Mouse (Mus musculus): ENCODE results near the gene Plekhh2. TPM values are rescaled to one million over a fixed set of nuclear protein-coding genes. Genes with fewer than 3 reads are reported as not detected.

The Plekhh2 gene
- polyA plus RNA-seq, 1 experiment from 2014 or later = 1.7 TPM

DNA sequence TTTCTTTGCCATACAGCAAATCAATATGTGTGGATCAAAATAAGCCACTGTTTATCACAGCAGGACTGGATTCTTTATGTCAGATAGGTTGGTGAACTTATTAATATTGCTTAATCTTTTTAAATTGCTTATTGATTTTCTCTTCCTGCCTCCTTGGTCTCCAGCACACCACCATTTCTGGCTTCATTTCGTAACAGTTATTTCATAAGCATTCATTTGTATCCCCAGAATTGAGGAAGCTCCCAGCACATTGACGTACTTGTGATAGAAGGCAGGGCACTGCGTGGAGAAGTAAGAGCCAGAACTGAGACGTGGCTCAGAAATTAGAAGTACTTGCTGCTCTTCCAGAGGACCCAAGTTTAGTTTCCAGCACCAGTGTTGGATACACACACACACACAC, 135.9 kb downstream of the Plekhh2 start:
- H3K9me3 ChIP-seq (ENCODE audit: control insufficient read depth, low read length) = no peaks in the 10 kb centered on the region
- H3K4me1 ChIP-seq (replicated peaks; ENCODE audit: control insufficient read depth, insufficient read depth, low read length) = 0 out of 2 replicates have a peak, but pooled peaks cover 2% of the 10 kb centered on the region
- no peak for ATAC-seq
- H3K4me3 ChIP-seq (replicated peaks; ENCODE audit: low read length) = no peak overlapping the region
- H3K9ac ChIP-seq (replicated peaks; ENCODE audit: low read depth, low read length) = no peak overlapping the region
- no peaks in the 10 kb centered on the region for H3K27me3 ChIP-seq (replicated peaks; ENCODE audit: control insufficient read depth, insufficient read depth, low read length)
- H3K4me2 ChIP-seq (ENCODE audit: low read length) = no peak overlapping the region
- WGBS = 85% methylated on average over 4 of the region's 4 CpGs
- no peaks in the 10 kb centered on the region for H3K36me3 ChIP-seq (ENCODE audit: control insufficient read depth, insufficient read depth)
- H3K27ac ChIP-seq (ENCODE audit: low read length) = no peak overlapping the region

DNA sequence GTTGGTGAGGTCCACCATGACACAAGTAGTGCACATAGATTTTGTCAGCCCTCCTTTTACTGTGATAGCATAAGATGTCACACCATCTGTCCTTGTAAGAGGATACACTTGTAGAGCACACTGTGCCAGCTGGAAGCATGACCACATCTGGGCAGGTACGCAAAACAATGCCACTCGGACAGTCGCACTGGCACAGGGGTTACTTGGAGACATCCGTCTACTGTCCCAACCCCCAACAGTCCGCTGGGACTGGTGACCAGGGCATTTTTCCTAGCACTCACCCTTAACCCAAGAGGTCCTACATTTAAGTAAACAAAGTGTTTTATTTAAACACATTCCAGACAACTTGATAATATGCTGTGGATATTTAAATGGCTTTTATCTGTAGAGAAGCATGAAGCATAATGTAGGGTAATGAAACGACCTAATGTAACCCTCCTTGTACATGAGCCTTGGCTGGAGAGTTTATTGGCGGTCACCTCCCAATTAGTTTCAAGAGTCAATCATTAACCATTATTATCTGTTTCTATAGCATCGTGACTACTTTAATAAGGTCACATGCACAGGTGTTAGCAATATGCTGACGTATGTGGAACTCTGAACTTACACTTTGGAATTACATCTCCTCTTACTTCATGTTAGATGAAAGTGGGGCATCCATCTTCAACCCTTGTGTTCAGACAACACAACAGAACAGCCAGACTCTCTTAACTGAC, 138.8 kb downstream of the Plekhh2 start:
- WGBS = 93% methylated on average over 9 of the region's 9 CpGs
- H3K9ac ChIP-seq (replicated peaks; ENCODE audit: low read depth, low read length) = no peak overlapping the region
- H3K36me3 ChIP-seq (ENCODE audit: control insufficient read depth, insufficient read depth) = no peaks in the 10 kb centered on the region
- no peaks in the 10 kb centered on the region for H3K27me3 ChIP-seq (replicated peaks; ENCODE audit: control insufficient read depth, insufficient read depth, low read length)
- H3K4me1 ChIP-seq (replicated peaks; ENCODE audit: control insufficient read depth, insufficient read depth, low read length) = 0 out of 2 replicates have a peak, but pooled peaks cover 2% of the 10 kb centered on the region
- H3K4me3 ChIP-seq (replicated peaks; ENCODE audit: low read length) = no peak overlapping the region
- no peaks in the 10 kb centered on the region for H3K9me3 ChIP-seq (ENCODE audit: control insufficient read depth, low read length)
- no peak overlapping the region for H3K4me2 ChIP-seq (ENCODE audit: low read length)
- no peak overlapping the region for H3K27ac ChIP-seq (ENCODE audit: low read length)
- no peak for ATAC-seq

DNA sequence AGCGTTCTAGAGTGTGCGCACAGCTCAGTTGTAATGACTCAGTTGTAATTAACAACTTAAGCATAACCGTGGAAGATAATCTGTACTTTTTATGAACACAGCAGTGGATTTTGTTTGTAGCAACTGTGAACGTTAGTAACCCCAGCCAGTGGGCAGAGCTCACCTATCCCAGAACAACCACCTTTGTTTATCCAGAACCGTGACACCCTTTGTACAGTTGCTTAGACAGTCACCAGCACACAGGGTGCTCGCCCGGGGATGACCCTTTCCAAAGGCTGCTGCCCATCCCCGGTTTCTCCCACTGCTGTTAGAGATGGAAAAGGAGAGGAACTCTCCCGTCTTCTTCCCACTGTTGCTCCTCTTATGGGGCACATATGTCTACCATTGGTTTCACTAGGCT, 141.8 kb downstream of the Plekhh2 start:
- H3K4me3 ChIP-seq (replicated peaks; ENCODE audit: low read length) = no peak overlapping the region
- no peak for ATAC-seq
- no peak overlapping the region for H3K27ac ChIP-seq (ENCODE audit: low read length)
- H3K4me2 ChIP-seq (ENCODE audit: low read length) = no peak overlapping the region
- WGBS = 92% methylated on average over 9 of the region's 9 CpGs
- H3K9me3 ChIP-seq (ENCODE audit: control insufficient read depth, low read length) = no peaks in the 10 kb centered on the region
- no peak overlapping the region for H3K9ac ChIP-seq (replicated peaks; ENCODE audit: low read depth, low read length)
- no peaks in the 10 kb centered on the region; the same call in 1 of the 2 replicates for H3K4me1 ChIP-seq (replicated peaks; ENCODE audit: control insufficient read depth, insufficient read depth, low read length)
- H3K36me3 ChIP-seq (ENCODE audit: control insufficient read depth, insufficient read depth) = no peaks in the 10 kb centered on the region
- H3K27me3 ChIP-seq (replicated peaks; ENCODE audit: control insufficient read depth, insufficient read depth, low read length) = no peaks in the 10 kb centered on the region

DNA sequence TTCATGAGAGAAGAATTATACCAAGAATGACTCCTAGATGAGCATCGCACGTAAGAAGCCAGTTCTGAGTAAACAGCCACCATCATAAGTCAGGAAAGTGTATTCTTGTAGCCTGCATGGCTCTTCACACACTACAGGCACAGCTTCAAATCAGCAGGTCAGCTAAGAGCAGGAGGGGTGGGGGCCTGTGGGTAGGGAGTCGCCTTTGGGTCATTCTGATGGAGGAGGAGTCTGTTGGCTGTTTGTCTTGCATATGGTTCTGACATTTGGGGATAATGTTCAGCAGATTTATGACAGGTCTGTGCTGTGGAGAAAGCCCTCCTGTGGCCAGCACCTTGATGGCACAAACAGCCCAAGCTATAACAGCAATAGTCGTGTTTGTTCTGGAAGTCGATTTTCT, 144.5 kb downstream of the Plekhh2 start:
- H3K27me3 ChIP-seq (replicated peaks; ENCODE audit: control insufficient read depth, insufficient read depth, low read length) = no peaks in the 10 kb centered on the region
- no peak overlapping the region for H3K4me2 ChIP-seq (ENCODE audit: low read length)
- no peaks in the 10 kb centered on the region for H3K36me3 ChIP-seq (ENCODE audit: control insufficient read depth, insufficient read depth)
- no peak overlapping the region for H3K9ac ChIP-seq (replicated peaks; ENCODE audit: low read depth, low read length)
- no peaks in the 10 kb centered on the region for H3K9me3 ChIP-seq (ENCODE audit: control insufficient read depth, low read length)
- H3K27ac ChIP-seq (ENCODE audit: low read length) = 0 out of 2 replicates have a peak overlapping the region, but pooled peaks have one; percentile 5
- ATAC-seq = 0 out of 2 replicates have a peak, but pooled peaks have one; percentile 8
- H3K4me3 ChIP-seq (replicated peaks; ENCODE audit: low read length) = no peak overlapping the region
- no peaks in the 10 kb centered on the region; the same call in 1 of the 2 replicates for H3K4me1 ChIP-seq (replicated peaks; ENCODE audit: control insufficient read depth, insufficient read depth, low read length)
- WGBS = 80% methylated on average over 5 of the region's 5 CpGs

DNA sequence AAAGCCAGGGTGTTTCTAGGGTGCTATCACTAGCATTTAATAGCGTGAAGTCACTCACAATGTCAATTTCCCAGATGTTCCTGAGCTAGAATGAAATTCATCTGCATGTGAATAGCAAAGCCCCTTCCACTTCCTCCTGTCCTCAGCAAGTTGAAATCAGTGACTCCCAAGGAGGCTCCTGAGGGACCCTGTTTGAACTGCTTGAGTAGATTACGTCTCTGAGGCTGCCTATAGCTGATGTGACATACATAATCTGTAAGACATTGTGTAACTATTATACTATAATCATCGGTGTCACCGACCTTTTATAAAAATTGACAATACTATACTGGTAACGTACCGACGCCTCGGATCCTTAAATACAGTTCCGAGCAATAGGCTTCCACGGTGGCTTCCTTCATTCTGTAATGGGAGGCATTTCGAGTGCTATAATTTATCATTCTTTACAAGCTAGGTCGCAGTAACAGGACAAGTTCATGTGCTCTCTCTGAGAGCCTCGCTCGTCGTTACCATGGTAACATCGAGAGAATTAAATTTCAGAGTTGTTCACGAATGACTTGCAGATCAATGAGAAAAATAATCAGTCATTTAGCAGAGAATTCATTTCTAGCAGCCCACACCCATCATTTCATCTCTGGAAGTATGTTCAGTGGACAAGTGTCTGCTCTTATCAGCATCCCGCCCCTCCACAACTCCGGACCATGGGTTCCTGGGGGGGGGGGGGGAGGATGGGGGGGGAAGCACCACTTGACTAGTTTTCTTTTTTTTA, 145.1 kb downstream of the Plekhh2 start:
- H3K4me3 ChIP-seq (replicated peaks; ENCODE audit: low read length) = no peak overlapping the region
- peak; percentile 58; the same call in 1 of the 2 replicates for ATAC-seq
- H3K4me2 ChIP-seq (ENCODE audit: low read length) = no peak overlapping the region
- no peaks in the 10 kb centered on the region for H3K9me3 ChIP-seq (ENCODE audit: control insufficient read depth, low read length)
- no peaks in the 10 kb centered on the region; the same call in 1 of the 2 replicates for H3K4me1 ChIP-seq (replicated peaks; ENCODE audit: control insufficient read depth, insufficient read depth, low read length)
- no peak overlapping the region for H3K9ac ChIP-seq (replicated peaks; ENCODE audit: low read depth, low read length)
- H3K27me3 ChIP-seq (replicated peaks; ENCODE audit: control insufficient read depth, insufficient read depth, low read length) = no peaks in the 10 kb centered on the region
- no peaks in the 10 kb centered on the region for H3K36me3 ChIP-seq (ENCODE audit: control insufficient read depth, insufficient read depth)
- WGBS = 68% methylated on average over 19 of the region's 19 CpGs
- H3K27ac ChIP-seq (ENCODE audit: low read length) = peak overlapping the region; percentile 5; the same call in 1 of the 2 replicates

DNA sequence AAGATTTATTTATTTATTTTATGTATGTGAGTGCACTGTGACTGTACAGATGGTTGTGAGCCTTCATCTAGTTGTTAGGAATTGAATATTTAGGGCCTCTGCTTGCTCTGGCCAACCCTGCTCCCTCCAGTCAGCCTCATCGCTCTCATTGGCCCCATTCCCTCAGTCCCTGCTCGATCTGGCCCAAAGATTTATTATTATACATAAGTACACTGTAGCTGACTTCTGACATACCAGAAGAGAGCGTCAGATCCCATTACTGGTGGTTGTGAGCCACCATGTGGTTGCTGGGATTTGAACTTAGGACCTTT, 145.7 kb downstream of the Plekhh2 start:
- Histone ChIP-seq H3K9ac (replicated peaks; ENCODE audit: low read depth, low read length) (no peak overlapping the region), H3K4me1 (replicated peaks; ENCODE audit: control insufficient read depth, insufficient read depth, low read length) (no peaks in the 10 kb centered on the region; the same call in 1 of the 2 replicates), H3K9me3 (ENCODE audit: control insufficient read depth, low read length) (no peaks in the 10 kb centered on the region), H3K4me3 (replicated peaks; ENCODE audit: low read length) (no peak overlapping the region), H3K36me3 (ENCODE audit: control insufficient read depth, insufficient read depth) (no peaks in the 10 kb centered on the region), H3K27me3 (replicated peaks; ENCODE audit: control insufficient read depth, insufficient read depth, low read length) (no peaks in the 10 kb centered on the region), H3K27ac (ENCODE audit: low read length) (no peak overlapping the region), H3K4me2 (ENCODE audit: low read length) (no peak overlapping the region)
- WGBS = 82% methylated on average over 3 of the region's 3 CpGs
- ATAC-seq = no peak

DNA sequence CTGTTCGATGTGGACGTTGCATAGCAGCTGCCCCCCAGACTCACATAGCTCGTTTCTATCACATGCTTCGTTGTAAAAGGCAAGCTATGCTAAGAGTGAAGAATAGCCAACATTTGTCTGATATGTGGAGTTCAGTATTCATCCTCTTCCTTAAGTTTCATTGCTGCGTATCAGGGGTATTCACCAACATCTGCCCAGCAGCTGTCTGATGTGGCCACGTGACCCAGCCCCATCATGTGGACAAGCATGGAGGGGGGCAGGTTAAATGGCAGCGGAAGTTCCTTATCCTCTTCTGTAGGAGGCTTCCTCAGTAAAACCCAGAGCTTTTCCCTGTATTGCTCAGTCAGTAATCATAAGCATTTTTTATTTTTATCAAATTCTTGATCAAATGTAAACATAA, 146.1 kb downstream of the Plekhh2 start:
- Histone ChIP-seq H3K9ac (replicated peaks; ENCODE audit: low read depth, low read length) (no peak overlapping the region), H3K27ac (ENCODE audit: low read length) (no peak overlapping the region), H3K4me2 (ENCODE audit: low read length) (no peak overlapping the region), H3K4me1 (replicated peaks; ENCODE audit: control insufficient read depth, insufficient read depth, low read length) (no peaks in the 10 kb centered on the region; the same call in 1 of the 2 replicates), H3K4me3 (replicated peaks; ENCODE audit: low read length) (no peak overlapping the region), H3K36me3 (ENCODE audit: control insufficient read depth, insufficient read depth) (no peaks in the 10 kb centered on the region), H3K9me3 (ENCODE audit: control insufficient read depth, low read length) (no peaks in the 10 kb centered on the region), H3K27me3 (replicated peaks; ENCODE audit: control insufficient read depth, insufficient read depth, low read length) (no peaks in the 10 kb centered on the region)
- 85% methylated on average over 7 of the region's 7 CpGs for WGBS
- ATAC-seq = no peak

DNA sequence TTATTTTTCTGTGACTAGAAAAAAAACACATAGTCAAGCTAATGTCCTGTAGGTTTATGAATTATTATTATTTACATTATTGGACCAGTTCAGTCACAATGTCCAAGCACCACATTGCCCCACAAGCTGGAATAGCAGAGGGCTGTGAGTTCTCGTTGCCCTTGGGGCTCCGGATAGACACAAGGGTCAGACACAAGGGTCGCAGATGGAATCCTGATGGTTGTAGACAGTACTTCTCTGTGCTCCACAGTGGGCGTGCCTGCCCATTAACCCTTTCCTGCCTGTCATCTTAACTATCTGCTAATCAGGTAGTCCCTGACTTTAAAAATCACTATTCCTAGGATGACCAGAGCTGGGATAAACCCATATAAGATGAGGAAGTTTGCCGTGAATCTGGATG, 146.5 kb downstream of the Plekhh2 start:
- H3K9me3 ChIP-seq (ENCODE audit: control insufficient read depth, low read length) = no peaks in the 10 kb centered on the region
- no peaks in the 10 kb centered on the region for H3K36me3 ChIP-seq (ENCODE audit: control insufficient read depth, insufficient read depth)
- H3K4me3 ChIP-seq (replicated peaks; ENCODE audit: low read length) = no peak overlapping the region
- WGBS = 57% methylated on average over 5 of the region's 5 CpGs
- no peak overlapping the region for H3K9ac ChIP-seq (replicated peaks; ENCODE audit: low read depth, low read length)
- H3K4me2 ChIP-seq (ENCODE audit: low read length) = no peak overlapping the region
- H3K27me3 ChIP-seq (replicated peaks; ENCODE audit: control insufficient read depth, insufficient read depth, low read length) = no peaks in the 10 kb centered on the region
- ATAC-seq = no peak
- H3K4me1 ChIP-seq (replicated peaks; ENCODE audit: control insufficient read depth, insufficient read depth, low read length) = no peaks in the 10 kb centered on the region; the same call in 1 of the 2 replicates
- no peak overlapping the region for H3K27ac ChIP-seq (ENCODE audit: low read length)

DNA sequence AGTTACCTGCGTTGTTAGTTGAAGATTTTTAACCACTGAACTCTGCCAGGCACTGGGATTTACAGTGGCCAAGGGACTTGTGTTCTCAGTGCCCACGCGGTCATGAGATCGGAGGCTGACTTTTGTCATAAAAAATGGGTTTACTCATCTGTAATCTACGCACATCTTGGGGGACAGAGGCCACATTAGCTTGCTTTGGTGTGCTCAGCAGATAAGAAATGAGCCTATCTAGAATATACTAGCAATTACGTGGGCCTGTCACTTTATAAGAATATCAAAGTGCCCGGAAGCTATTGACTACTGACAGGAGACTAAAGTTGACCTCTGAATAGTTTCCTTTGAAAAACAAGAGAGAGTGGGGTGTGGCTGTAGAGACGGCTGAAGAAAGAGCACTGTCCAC, 147.3 kb downstream of the Plekhh2 start:
- WGBS = 79% methylated on average over 8 of the region's 8 CpGs

More for the DNA sequence above, 147.3 kb downstream of the Plekhh2 start:
- H3K27ac ChIP-seq (ENCODE audit: low read length) = no peak overlapping the region
- H3K4me3 ChIP-seq (replicated peaks; ENCODE audit: low read length) = no peak overlapping the region
- no peak for ATAC-seq
- H3K9me3 ChIP-seq (ENCODE audit: control insufficient read depth, low read length) = no peaks in the 10 kb centered on the region
- H3K4me1 ChIP-seq (replicated peaks; ENCODE audit: control insufficient read depth, insufficient read depth, low read length) = no peaks in the 10 kb centered on the region; the same call in 1 of the 2 replicates
- H3K36me3 ChIP-seq (ENCODE audit: control insufficient read depth, insufficient read depth) = no peaks in the 10 kb centered on the region
- no peak overlapping the region for H3K4me2 ChIP-seq (ENCODE audit: low read length)
- no peaks in the 10 kb centered on the region for H3K27me3 ChIP-seq (replicated peaks; ENCODE audit: control insufficient read depth, insufficient read depth, low read length)
- H3K9ac ChIP-seq (replicated peaks; ENCODE audit: low read depth, low read length) = no peak overlapping the region

Measured in forebrain, embryonic 16.5 days (tissue).